Mouse (Mus musculus): ENCODE data around the gene Znhit6.

Znhit6 gene

DNA sequence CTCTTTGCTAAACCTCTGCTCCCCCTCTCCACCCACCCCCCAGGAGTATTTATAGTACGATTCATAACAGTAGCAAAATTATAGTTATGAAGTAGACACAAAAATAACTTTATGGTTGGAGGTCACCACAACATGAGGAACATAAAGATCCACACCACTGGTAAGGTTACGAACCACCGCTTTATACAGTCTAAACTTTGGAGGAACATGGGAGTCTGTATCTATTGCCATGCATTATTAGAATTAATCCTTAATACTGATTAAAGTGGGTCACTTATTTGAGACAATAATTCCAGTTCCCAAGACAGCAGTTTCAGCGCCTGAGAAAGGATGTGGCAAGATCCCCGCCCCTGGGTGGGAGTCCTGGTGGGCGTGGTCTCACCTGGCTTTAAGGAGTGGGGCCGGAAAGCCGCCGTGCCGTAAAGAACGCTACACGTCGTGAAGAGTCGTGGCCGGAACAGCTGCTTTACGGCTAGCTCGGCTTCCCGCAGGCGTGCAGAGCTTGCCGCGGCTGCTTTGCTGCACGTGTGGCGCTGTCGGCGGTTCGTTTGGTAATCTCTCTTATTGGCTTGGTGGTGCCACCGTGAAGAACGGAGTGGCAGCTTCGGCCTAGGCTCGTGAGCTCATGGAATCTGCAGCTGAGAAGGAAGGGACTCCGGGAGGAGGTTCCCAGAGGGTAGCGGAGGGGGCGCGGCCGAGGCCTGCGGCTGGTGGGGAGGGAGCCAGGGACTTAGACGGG, at the start of gene Znhit6:
TSS of gene Znhit6 (plus strand) at position 463 of the 739 bp plus-strand sequence.
- peak; percentile 94 for DNase-seq

DNA sequence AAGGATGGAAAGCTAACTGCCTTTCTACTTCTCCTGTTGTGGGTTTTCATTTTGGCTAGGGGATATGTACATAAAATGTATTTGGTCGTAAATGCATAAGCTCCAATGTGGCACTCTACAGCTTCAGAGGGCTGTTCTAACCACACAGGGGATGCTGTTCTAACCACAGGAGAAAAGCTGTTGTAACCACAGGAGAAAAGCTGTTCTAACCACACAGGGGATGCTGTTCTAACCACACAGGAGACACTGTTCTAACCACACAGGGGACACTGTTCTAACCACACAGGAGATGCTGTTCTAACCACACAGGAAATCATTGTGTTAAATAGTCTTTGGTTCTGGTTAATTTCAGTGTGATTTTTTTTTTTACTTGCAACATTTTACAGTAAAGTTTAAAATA, 38.1 kb upstream of the Znhit6 start:
- no peak for DNase-seq

DNA sequence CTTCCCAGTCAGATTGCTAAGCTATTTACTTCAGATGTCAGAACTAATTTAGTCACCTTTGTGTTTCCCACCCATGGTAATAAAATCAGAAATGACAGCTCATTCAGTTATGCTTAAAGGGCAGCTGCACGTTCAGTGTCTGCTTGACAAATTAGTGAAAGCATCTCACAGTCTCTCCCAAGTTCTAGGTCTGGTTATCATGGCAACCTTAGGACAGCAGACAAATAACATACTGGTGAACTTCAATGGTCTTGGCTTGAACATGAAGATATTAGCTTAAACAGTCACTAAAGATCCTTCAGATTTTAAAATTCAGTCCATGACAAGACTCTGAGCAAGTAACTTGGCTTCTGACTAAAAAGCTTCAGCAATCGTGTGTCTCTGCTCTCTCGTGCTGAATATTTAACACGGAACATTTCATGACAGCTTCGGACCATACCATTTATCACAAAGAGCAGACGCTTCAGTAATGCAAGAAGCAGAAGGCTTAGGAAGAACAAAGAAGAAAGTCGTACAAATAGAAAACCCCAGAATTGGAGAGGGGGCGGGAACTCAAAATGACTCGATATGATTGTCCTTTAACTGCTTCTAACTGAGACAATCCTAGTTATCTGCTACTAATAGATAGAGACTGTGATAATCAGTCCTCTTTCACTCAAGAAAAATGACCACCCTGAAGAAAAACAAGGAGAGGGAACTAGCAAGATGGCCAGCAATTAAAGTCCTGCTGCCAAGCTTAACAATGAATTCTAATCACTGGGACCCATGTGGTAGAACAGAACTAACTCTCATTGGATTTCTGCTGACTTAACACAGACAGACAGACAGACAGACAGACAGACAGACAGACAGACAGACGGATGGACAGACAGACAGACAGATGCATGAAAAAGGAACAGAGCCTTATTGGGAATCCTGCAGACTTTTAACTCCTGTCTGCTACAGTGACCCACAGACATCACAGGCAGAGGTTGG, 27.3 kb upstream of the Znhit6 start:
- DNase-seq = no peak

DNA sequence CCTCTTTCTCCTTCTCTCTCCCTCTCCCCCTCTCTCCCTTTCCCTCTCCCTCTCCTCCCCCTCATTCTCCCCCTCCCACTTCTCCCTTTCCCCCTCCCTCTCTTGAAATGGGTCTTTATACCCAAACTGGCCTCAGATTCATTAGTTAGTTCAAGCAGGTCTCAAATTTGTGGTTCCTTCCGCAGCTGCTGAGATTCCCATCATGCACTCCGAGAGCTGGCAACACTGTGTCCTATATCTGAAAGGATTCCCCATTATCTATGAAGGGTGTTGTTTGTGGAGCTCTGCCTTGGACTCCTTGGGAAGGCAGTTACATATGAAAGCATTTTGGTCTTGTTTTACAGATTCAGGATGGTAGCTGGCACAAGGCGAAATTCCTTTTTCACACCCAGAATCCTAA, 25.8 kb upstream of the Znhit6 start:
- no peak for DNase-seq

DNA sequence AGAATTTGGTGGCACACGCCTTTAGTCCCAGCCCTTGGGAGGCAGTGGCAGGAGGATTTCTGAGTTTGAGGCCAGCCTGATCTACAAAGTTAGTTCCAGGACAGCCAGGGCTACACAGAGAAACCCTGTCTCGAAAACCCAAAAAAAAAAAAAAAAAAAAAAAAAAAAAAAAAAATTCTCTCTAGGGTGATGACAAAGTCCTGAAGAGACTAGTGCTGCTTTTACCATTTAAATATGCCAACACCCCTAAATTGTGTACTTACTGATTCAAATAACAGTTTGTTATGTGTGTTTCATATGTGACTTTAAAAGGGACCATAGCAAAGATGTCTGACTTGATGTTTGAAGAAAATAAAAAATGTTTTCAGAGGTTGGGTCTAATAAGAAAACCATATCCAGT, 21.6 kb upstream of the Znhit6 start:
- no peak for DNase-seq

DNA sequence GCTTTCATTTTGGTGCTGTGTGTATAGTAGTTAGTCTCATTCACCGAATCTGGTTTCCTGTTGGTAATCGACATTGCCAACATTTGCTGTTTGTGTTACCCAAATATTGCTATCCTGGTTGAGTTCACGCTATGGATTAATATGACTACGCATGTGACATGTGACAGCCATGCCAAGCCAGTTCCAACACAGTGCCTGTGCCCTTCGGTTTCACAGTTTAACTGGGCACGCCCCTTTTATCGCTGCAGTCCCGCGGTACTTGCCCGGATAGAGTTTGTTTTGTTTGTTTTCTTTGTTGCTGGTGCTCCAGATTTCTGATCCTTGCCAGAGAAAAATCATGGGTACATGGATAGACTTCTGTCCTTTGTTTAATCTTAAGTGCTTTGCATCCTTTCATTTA, 19.8 kb upstream of the Znhit6 start:
- DNase-seq = no peak

DNA sequence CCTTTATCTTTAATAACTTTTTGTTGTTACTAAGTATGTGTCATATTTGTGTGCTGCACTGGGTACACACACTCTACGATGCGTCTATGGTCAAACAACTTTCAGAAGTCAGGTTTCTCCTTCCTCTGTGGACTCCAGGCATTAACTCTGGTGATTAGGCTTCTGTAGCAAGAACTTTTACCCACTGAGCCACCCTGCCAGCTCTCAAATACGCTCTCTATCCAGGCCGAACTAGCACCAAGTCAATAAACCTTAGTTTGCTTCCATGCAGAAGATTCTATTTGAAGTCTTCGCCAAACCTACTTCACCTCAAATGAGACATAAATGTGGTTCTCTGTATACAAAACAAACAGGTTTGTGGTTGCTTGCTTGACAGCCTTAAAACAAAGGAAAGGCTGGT, 16.3 kb upstream of the Znhit6 start:
- no peak for DNase-seq

DNA sequence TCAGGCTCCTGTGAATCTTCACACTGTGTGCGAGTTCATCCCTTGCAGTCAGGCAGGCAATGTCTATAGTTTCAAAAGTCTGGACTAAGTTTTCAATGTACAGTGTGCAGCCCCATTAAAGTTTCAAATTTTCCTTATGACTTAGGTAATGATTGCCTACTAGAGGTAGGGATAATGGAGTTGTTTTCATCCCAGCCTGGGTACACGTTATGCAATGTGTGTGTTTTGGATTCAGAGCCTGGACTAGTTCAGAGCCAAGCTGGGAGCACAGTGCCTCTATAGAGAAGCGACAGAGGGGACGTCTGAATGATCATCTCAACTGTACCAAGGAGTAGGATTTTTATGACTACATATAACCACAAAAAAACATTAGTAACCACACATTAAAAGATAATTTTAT, 15.9 kb upstream of the Znhit6 start:
- DNase-seq = no peak

DNA sequence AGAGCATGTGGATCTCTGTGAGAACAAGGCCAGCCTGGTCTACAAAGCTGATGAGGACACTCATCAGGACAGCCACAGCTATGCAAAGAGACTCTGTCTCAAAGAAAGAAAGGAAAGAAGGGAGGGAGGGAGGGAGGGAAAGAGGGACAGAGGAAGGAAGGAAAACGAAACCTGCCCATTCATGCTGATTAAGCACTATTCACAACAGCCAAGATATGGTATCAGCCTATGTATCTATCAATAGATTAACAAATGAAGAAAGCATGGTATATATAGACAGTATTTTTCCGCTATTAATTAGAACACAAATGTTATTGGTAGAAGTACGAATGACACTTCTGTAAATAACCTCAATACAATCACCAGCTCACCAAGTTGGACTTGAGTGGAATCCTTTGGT, 1.5 kb upstream of the Znhit6 start:
- no peak for DNase-seq

DNA sequence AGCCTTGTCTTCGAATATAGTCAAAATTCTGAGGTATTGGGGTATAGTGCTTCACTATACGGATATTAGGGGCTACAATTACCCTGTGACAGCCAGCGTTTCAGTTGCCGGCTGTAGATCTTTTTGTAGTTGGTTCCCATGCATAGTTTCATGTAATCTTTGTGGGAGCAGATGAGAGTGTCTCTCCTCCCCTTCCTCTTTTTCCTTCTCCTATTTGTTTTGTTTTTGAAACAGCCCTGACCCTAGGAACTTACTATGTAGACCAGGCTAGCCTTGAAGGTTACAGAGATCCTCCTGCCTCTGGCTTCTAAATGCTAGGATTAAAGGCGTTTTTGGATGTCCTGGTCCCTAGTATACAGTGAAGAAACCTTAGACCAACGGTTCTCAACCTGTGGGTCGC, 665 bp upstream of the Znhit6 start:
- DNase-seq = no peak

DNA sequence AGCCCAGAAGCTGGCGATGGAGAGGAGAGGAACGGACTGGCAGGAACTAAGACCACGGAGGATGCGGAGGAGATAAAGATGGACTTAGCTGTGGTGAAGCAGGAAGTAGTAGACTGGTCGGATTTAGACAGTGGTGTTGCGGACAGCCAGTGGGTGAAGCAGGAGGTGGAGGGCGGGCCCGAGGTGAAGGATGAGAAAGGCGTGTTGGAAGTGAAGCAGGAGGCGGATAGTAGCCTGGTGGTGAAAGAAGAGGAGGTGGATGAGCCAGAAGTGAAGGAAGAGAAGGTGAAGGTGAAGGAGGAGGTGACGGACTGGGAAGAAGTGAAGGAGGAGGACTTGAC, 447 bp downstream of the Znhit6 start:
- DNase-seq = no peak

DNA sequence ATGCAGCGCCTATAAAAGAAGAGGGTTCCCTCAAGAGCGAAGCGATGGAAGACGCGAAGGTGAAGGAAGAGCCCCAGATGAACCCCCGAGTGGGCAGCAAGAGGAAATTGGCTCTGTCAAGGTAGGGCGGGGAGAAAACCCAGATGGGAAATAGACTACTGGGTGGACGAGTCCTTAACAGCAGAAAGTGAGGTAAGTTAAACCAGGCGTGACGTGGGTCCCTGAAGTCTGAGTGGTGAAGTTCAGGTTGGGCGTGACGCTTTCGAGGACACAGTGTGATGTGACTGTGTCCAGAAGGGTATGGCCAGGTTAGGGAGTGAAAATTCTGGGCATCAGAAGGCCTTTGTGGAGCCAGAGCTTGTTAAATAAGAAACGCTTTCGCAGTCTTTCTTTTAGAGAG, 871 bp downstream of the Znhit6 start:
- DNase-seq = no peak

DNA sequence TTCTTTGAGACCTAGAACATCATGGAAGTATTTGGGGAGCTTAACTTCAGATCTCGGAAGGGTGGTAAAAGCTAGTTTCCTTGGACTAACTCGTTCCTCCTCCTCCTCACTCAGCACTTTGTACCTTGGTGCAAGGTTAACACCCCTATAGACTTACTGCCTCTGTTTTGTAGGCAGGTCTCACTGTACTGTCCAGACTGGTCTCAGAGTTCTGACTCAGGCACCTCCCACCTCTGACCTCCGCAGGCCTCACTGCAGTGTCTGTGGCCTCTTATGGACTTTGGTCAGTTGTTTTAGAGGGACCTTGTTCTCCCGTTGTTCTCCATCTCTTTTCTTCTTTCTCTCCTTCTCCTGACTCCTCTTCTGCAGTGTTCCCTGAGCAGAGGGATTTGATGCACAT, 7.0 kb downstream of the Znhit6 start:
- no peak for DNase-seq

DNA sequence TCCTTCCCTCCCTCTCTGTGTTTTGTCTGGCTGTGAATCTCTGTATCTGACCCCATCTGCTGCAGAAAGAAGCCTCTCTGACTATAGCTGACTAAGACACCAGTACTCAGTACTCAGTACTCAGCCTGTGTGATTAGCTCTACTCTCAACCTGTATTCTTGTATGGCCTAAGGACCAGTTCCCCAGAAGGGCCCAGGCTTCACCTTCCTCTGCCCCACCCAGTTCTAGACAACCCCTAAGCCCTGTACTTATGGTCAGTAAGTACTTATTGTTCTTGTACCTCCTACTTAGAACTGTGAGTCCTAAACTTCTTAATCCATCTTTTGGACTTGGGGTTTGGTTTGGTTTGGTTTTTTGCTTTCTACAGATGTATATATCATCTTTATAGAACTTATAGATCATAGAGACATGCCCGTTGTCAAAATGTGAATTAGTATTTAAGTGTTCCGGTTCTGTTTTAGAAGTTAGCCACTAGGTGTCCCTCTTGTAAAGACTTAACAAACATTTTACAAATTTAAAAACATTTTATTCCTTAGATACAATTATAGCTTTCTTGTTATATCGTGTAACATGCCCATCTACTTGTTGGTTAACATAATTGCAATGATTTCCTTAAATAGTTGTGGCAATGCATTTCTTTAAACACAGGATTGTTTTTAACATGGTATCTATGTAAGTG, 7.7 kb downstream of the Znhit6 start:
- no peak for DNase-seq

DNA sequence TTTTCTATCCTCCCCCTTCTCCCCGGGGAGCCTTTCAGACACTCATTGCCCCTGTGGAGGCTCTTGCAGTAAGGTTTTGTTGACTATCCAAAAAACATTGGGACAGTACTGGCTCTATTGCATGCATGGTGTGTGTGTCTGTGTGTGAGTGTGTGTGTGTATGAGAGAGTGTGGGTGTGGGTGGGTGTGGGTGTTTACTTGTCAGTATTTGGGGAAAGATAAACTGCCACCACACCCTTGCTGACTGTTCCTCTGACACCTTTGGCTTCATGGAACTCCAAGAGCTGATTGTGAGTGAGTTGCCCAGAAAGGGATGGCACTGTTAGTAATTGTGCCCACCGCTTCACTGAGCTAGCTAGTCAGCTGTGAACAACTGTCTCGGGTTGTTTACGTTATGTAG, 14.6 kb downstream of the Znhit6 start:
- DNase-seq = no peak

DNA sequence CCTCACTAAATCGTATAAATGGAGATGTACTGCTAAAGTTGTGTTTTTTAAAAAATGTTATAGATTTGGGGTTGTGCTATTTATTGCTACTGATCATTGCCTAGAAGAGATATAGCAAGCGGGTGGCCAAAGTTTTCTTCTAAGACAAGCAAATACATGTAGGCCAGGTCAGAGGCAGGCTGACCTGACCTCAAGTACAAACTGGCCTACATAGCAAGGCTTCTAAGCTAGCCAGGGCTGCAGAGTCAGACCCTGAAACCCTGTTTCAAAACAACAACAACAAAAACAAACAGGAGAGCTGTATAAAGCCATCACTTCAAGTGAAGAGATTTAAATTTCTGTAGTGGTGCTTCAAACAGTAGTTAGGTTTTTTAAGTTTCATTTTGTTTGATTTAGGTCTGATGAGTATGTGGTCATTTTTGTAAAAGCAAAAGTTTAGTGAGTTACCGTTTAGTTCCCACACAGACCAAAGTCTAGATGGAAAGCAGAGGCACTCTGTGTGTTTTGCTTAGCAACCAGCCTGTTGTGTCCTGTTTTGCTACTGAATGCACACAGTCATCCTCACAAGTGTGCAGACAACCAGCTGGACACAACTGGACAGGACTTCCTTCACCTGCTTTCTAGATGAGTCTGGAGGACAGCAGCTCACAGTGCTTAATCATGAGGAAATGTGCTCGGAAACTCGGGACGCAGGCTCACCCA, 16.0 kb downstream of the Znhit6 start:
- no peak for DNase-seq

DNA sequence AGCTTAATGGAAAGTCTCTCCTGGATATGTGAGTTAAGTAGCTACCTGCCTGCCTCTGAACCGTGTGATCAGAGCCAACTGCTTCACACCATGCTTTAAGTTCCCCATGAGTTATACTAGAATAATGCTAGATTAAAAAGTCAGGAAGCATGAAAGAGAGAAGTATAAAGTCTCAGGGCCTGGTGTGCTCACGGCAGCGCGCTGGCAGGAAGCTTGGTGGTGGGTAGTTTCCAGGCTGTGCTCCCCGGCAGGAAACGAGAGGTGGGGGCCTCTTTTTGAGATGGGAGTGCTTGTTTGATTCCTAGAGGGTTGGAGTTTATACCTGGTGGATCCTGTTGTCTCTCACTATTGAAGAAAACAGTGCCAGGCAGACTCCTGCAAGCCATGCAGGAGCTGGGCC, 19.3 kb downstream of the Znhit6 start:
- no peak for DNase-seq

DNA sequence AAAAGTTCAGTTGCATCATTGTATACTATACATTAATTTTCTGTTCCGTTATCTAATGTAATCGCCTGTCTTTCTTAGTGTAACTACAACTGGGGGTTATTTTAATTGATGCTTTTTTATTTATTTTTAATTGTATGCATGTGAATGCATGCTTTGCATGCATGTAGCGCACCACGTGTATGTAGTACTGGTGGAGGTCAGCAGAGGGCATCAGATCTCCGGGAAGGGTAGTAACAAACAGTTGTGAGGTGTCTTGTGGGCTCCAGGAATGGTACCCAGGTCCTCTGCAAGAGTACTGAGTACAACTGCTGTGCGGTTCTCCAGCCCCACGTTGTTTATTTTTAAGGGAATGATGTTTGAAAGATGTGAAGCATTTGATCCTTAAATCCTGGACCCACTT, 23.1 kb downstream of the Znhit6 start:
- no peak for DNase-seq

DNA sequence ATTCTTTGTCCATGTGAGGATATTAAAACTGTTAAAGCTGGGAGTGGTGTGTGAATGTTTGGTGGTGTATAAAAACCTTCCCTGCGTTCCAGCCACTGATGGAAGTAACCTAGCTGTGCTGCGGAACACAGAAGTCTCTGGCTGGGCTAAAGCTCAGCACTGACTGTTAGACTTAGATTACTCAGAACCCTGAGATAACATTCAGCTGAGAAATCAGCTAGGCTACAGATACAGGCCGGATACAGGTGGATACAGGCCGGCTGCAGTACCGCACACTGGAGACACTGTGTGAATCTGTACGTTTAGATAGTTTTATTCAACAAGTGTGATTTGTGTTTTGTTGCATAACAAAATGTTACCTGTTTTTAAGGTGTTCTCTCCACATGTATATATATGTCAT, 24.8 kb downstream of the Znhit6 start:
- no peak for DNase-seq

DNA sequence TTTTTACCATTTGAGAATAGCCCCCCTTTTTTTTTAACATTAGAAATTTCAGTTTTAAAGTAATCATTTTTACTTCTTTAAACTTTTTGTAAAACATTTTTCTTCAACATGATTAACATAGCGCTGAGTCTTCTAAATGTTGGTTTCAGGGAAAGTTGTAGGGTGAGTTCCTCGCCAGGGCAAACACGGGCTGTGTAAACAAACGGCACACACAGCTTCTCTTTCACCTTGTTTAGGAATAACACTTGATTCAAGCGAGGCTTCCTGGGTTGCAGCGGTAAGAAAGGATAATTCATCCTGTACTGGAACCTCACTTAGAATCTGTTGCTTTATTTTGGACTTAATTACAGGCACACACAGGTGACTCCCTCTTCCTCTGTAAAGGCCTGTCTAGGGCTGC, 25.3 kb downstream of the Znhit6 start:
- no peak for DNase-seq

DNA sequence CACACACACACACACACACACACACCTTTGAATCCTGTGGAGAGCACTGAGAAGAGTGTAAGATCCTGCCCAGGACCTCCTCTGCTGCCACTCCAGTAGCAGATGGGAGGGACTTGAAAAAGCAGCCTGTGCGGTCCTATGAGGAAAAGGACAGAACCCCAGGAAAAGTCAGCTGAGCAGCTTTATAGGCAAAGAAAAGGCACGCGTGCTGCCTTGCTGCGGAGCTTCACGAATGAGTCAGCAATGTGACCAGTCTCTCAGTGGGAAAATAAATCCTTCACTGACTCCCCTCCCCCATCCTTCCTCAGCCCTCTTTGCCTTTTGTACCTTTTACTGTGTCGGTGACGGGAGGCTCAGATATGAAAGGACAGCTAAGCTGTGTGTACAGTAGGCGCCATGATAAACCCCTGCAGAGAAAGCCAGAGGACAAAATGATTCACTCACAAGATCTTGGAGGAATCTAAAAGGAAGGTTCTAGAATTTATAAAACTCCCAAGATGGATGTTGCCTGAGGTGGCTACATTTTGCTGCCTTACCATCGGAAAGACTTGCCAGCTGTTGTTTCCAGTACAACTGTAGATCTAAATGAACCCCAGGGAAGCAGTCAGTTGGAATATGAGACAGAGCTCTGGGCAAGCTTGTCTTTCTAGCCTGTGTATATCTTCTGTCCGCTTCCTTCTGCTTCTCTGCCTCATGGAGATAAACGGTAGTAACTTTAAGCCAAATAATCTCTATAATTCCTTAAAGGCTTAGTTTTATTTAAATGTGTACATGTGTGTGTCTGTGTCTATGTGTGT, 26.6 kb downstream of the Znhit6 start:
- DNase-seq = no peak

DNA sequence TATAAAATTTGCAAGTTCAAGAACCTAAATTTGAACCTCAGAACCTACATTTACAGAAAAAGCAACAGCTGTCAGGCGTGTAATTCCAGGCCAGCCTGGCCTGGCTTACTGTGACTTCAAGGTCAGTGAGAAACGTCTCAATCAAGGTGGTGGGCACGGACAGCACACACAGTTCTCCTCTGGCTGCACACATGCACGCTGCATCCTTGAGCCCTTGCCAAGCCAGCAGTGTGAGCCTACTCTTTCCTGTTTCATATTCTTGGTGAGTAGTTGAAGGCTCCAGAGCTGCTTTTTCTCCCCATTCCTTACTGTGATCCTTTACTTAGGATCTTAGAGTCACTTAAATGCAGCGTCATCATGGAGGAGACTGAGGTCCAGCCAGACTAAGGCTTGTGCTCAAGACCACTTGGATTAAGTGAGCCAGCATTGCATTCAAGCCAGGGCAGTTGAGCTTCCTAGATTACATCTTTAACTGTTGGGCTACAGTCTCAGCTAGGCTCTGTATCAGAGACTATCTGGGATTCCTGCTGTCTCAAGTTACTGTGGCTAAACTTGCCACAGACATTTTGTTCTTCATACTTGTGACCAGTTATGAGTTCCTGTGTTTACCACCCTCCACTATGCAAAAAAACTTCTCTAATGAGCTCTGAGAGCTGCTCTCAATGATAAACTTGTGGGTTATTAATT, 29.6 kb downstream of the Znhit6 start:
- no peak for DNase-seq
